Comparison of ENCODE assay signal across 8 mouse cellular contexts in genomic region chr16:8737341-8737665, GRCm38 (mm10). TPM values are rescaled to one million over a fixed set of nuclear protein-coding genes. Genes with fewer than 3 reads are reported as not detected.
DNase-seq lines count a peak whose midpoint lies in the region; ATAC-seq and TF ChIP-seq lines count a peak whose summit lies in the region.

No protein-coding gene starts in this region.

- H3K27me3 ChIP-seq in heart, embryonic 11.5 days (ENCODE audit: control insufficient read depth, insufficient read depth, low read length): no peaks in the 10 kb centered on the region
- no peaks in the 10 kb centered on the region for H3K27me3 ChIP-seq in E14TG2a.4 (ENCODE audit: insufficient read depth, low read length)
- H3K27me3 ChIP-seq in liver, embryonic 16.5 days (ENCODE audit: control insufficient read depth, insufficient read depth, low read depth, low read length): no peaks in the 10 kb centered on the region

- H3K4me2 ChIP-seq in heart, embryonic 11.5 days: peak overlapping the region; percentile 91
- peak overlapping the region; percentile 79 for H3K4me2 ChIP-seq in liver, embryonic 16.5 days (ENCODE audit: low read depth, low read length)

- peak overlapping the region; percentile 99 for H3K4me3 ChIP-seq in heart, embryonic 11.5 days (ENCODE audit: low read depth, low read length)
- peak overlapping the region; percentile 94 for H3K4me3 ChIP-seq in E14TG2a.4 (replicated peaks; ENCODE audit: low read length)
- peak overlapping the region; percentile 100 for H3K4me3 ChIP-seq in liver, embryonic 16.5 days (ENCODE audit: low read depth, low read length)

- no peak overlapping the region for H3K27ac ChIP-seq in heart, embryonic 11.5 days (ENCODE audit: low read depth, low read length)
- peak overlapping the region; percentile 96 for H3K27ac ChIP-seq in liver, embryonic 16.5 days (ENCODE audit: low read length)

- TF ChIP-seq CTCF in E14TG2a.4 (conservative IDR thresholded peaks at IDR 0.05; ENCODE audit: low read length): no peak

- no peak for DNase-seq in heart, postnatal 25 days (ENCODE audit: low spot score)
- DNase-seq in forelimb bud, embryonic 11.5 days (ENCODE audit: low read depth, low spot score): peak; percentile 11
- no peak for DNase-seq in retina, embryonic 14.5 days (ENCODE audit: low spot score)
- DNase-seq in spleen, postnatal 14 days (ENCODE audit: low spot score in 2 of 2): no peak
- no peak for DNase-seq in gastrocnemius, postnatal 36 days

- peaks cover 30% of the 10 kb centered on the region for H3K4me1 ChIP-seq in heart, embryonic 11.5 days (ENCODE audit: control insufficient read depth, insufficient read depth, low read length)
- H3K4me1 ChIP-seq in E14TG2a.4 (replicated peaks; ENCODE audit: low read depth, low read length): peaks cover 78% of the 10 kb centered on the region
- H3K4me1 ChIP-seq in liver, embryonic 16.5 days (ENCODE audit: control insufficient read depth, low read depth, low read length): peaks cover 55% of the 10 kb centered on the region

- ATAC-seq in heart, embryonic 11.5 days (replicated peaks; ENCODE audit: insufficient number of reproducible peaks, low FRiP score, low TSS enrichment): no peak
- ATAC-seq in liver, embryonic 16.5 days (ENCODE audit: low read depth): no peak

- no peaks in the 10 kb centered on the region for H3K36me3 ChIP-seq in heart, embryonic 11.5 days (ENCODE audit: control insufficient read depth, insufficient read depth, low read length)
- peaks cover 69% of the 10 kb centered on the region for H3K36me3 ChIP-seq in E14TG2a.4 (ENCODE audit: insufficient read depth, low read length)
- H3K36me3 ChIP-seq in liver, embryonic 16.5 days (ENCODE audit: control insufficient read depth, insufficient read depth): peaks cover 3% of the 10 kb centered on the region; the same call in 1 of the 2 replicates

- H3K9ac ChIP-seq in heart, embryonic 11.5 days (ENCODE audit: low read depth, low read length): peak overlapping the region; percentile 96
- H3K9ac ChIP-seq in liver, embryonic 16.5 days (ENCODE audit: low read depth, low read length): peak overlapping the region; percentile 99

- intact Hi-C loops in heart, postnatal 25 days (cut with DNase I): loop anchor here (2.0 to 5.0 kb wide), 2 partner anchors 50 to 91 kb away; no protein-coding TSS in a partner anchor
- intact Hi-C loops in gastrocnemius, postnatal 36 days (cut with DNase I): no loop called here

- no peaks in the 10 kb centered on the region for H3K9me3 ChIP-seq in heart, embryonic 11.5 days (replicated peaks; ENCODE audit: control insufficient read depth, low read length)
- H3K9me3 ChIP-seq in E14TG2a.4 (ENCODE audit: low read length): no peaks in the 10 kb centered on the region
- no peaks in the 10 kb centered on the region for H3K9me3 ChIP-seq in liver, embryonic 16.5 days (replicated peaks; ENCODE audit: control insufficient read depth, low read length)

- 1% methylated on average over 11 of the region's 11 CpGs for WGBS in heart, embryonic 11.5 days (ENCODE audit: insufficient replicate concordance)
- WGBS in liver, embryonic 16.5 days (ENCODE audit: insufficient replicate concordance): under 1% methylated on average over 11 of the region's 11 CpGs

RNA-seq across cellular contexts. Expression of gene Usp7, which starts 54.8 kb away (rescaled TPM):
- 20.6 and 31.9 TPM in 2 replicates for polyA plus RNA-seq in heart, embryonic 11.5 days (2014; fragmentation: Nextera tagmentation; extraction: Ambion mirVana)
- 10 to 100 TPM; 44.2 to 52.5 TPM for total RNA-seq in heart, postnatal 25 days (2021)
- 22.4 and 22.6 TPM in 2 replicates for polyA plus RNA-seq in liver, embryonic 16.5 days (2015; fragmentation: Nextera tagmentation; extraction: Ambion mirVana)
- total RNA-seq in gastrocnemius, postnatal 36 days (2021): 10 to 100 TPM; 48.3 to 57.0 TPM

RNA-seq across cellular contexts. Expression of gene Gm5767, which starts 56.7 kb away (rescaled TPM):
- not detected in 2 replicates for polyA plus RNA-seq in heart, embryonic 11.5 days (2014; fragmentation: Nextera tagmentation; extraction: Ambion mirVana)
- not detected for total RNA-seq in heart, postnatal 25 days (2021)
- polyA plus RNA-seq in liver, embryonic 16.5 days (2015; fragmentation: Nextera tagmentation; extraction: Ambion mirVana): 0.15 TPM in 1 of 2 replicates, not detected in the other
- total RNA-seq in gastrocnemius, postnatal 36 days (2021): not detected
